Mouse (Mus musculus): ENCODE measurements around the gene Gps2.

GRCm38 (mm10) chr11:69894671-69895070 lies 19.0 kb upstream of the Gps2 start:
- TF ChIP-seq CTCF (IDR thresholded peaks at IDR 0.05; ENCODE audit: low read depth) (no peak), EP300 (IDR thresholded peaks at IDR 0.05; ENCODE audit: low read depth) (no peak)
